ENCODE assay signal across 23 mouse cellular contexts in genomic region chr13:74102108-74102830, GRCm38 (mm10). TPM values are rescaled to one million over a fixed set of nuclear protein-coding genes. Genes with fewer than 3 reads are reported as not detected.
A peak's percentile ranks its signal among the peaks of the same experiment; 100 is the strongest.
DNase-seq lines count a peak whose midpoint lies in the region; ATAC-seq lines count a peak whose summit lies in the region.
"Had no signal": no experiment of that assay in that cellular context is flagged by ENCODE, and none has a peak within 500 bp of the region (broad histone marks: within the 10 kb centered on the region; RNA-seq: fewer than 3 reads in every experiment).

No protein-coding gene starts in this region.

- no peaks in the 10 kb centered on the region for H3K27me3 ChIP-seq in intestine, embryonic 14.5 days (replicated peaks; ENCODE audit: control insufficient read depth, insufficient read depth, low read length)
- no peaks in the 10 kb centered on the region for H3K27me3 ChIP-seq in intestine, embryonic 15.5 days (replicated peaks)
- H3K27me3 ChIP-seq in stomach, embryonic 16.5 days (ENCODE audit: control insufficient read depth, insufficient read depth, low read length) = no peaks in the 10 kb centered on the region
- H3K27me3 ChIP-seq: embryonic facial prominence, embryonic 12.5 days; embryonic facial prominence, embryonic 15.5 days had no signal

- no peaks in the 10 kb centered on the region for H3K9me3 ChIP-seq in intestine, embryonic 14.5 days (ENCODE audit: control insufficient read depth, low read length)
- no peaks in the 10 kb centered on the region for H3K9me3 ChIP-seq in intestine, embryonic 15.5 days
- H3K9me3 ChIP-seq in stomach, embryonic 16.5 days (replicated peaks; ENCODE audit: control insufficient read depth, low read length) = no peaks in the 10 kb centered on the region
- H3K9me3 ChIP-seq: embryonic facial prominence, embryonic 12.5 days; embryonic facial prominence, embryonic 15.5 days had no signal

- WGBS in intestine, embryonic 14.5 days = 78% methylated on average over 8 of the region's 8 CpGs
- 54% methylated on average over 8 of the region's 8 CpGs for WGBS in intestine, embryonic 15.5 days
- WGBS in large intestine, adult 2 months = 29% methylated on average over 8 of the region's 8 CpGs
- 83% methylated on average over 8 of the region's 8 CpGs for WGBS in stomach, embryonic 16.5 days

- H3K36me3 ChIP-seq in intestine, embryonic 14.5 days (ENCODE audit: control insufficient read depth, insufficient read depth, low read length) = no peaks in the 10 kb centered on the region
- H3K36me3 ChIP-seq in intestine, embryonic 15.5 days = no peaks in the 10 kb centered on the region
- no peaks in the 10 kb centered on the region for H3K36me3 ChIP-seq in stomach, embryonic 16.5 days (ENCODE audit: control insufficient read depth, insufficient read depth, low read length)
- H3K36me3 ChIP-seq: embryonic facial prominence, embryonic 12.5 days; embryonic facial prominence, embryonic 15.5 days had no signal

- no peak overlapping the region for H3K4me3 ChIP-seq in intestine, embryonic 14.5 days (ENCODE audit: low read depth, low read length)
- no peak overlapping the region for H3K4me3 ChIP-seq in intestine, embryonic 15.5 days (replicated peaks)
- H3K4me3 ChIP-seq in stomach, embryonic 16.5 days (replicated peaks; ENCODE audit: low read length) = no peak overlapping the region
- H3K4me3 ChIP-seq: embryonic facial prominence, embryonic 12.5 days; embryonic facial prominence, embryonic 15.5 days; gastrocnemius, adult 2 months; heart, adult 2 months had no signal

- no peaks in the 10 kb centered on the region for H3K4me1 ChIP-seq in intestine, embryonic 14.5 days (replicated peaks; ENCODE audit: control insufficient read depth, insufficient read depth, low read length)
- no peaks in the 10 kb centered on the region; the same call in 1 of the 2 replicates for H3K4me1 ChIP-seq in intestine, embryonic 15.5 days (replicated peaks)
- no peaks in the 10 kb centered on the region for H3K4me1 ChIP-seq in stomach, embryonic 16.5 days (ENCODE audit: control insufficient read depth, insufficient read depth, low read length)
- H3K4me1 ChIP-seq: embryonic facial prominence, embryonic 12.5 days; embryonic facial prominence, embryonic 15.5 days had no signal

- H3K4me2 ChIP-seq in intestine, embryonic 14.5 days (ENCODE audit: low read length) = no peak overlapping the region
- no peak overlapping the region for H3K4me2 ChIP-seq in intestine, embryonic 15.5 days (replicated peaks)
- no peak overlapping the region for H3K4me2 ChIP-seq in stomach, embryonic 16.5 days (ENCODE audit: low read depth, low read length)
- H3K4me2 ChIP-seq: embryonic facial prominence, embryonic 12.5 days; embryonic facial prominence, embryonic 15.5 days; heart, embryonic 11.5 days; hindbrain, embryonic 14.5 days had no signal

- ATAC-seq in intestine, embryonic 14.5 days (replicated peaks; ENCODE audit: low FRiP score, low TSS enrichment, low read depth) = peak; percentile 64
- ATAC-seq in intestine, embryonic 15.5 days = peak; percentile 87
- ATAC-seq in stomach, embryonic 16.5 days (ENCODE audit: insufficient read depth, low FRiP score) = peak; percentile 68; the same call in 1 of the 2 replicates
- ATAC-seq: CD4-positive, CD25-positive, alpha-beta regulatory T cell, adult 4 months; forebrain, embryonic 14.5 days; forebrain, postnatal 0 days; hindbrain, postnatal 0 days had no signal

- DNase-seq in intestine, embryonic 14.5 days (ENCODE audit: low spot score) = peak; percentile 59
- peak; percentile 84 for DNase-seq in large intestine, adult 2 months (ENCODE audit: low read depth, low spot score)
- no peak for DNase-seq in kidney, adult 18-20 months
- DNase-seq in left cerebral cortex, adult 9 months (ENCODE audit: low spot score in 2 of 2) = no peak
- DNase-seq in spleen, postnatal 14 days (ENCODE audit: low spot score in 2 of 2) = no peak
- DNase-seq: adrenal gland, adult 2 months; adrenal gland, postnatal 14 days; forebrain, postnatal 0 days; gastrocnemius, adult 2 months; gastrocnemius, postnatal 25 days; heart, postnatal 36 days had no signal

- H3K9ac ChIP-seq in intestine, embryonic 14.5 days (ENCODE audit: low read length) = no peak overlapping the region
- H3K9ac ChIP-seq in intestine, embryonic 15.5 days = no peak overlapping the region
- H3K9ac ChIP-seq in stomach, embryonic 16.5 days (ENCODE audit: low read length) = no peak overlapping the region
- H3K9ac ChIP-seq: embryonic facial prominence, embryonic 12.5 days; embryonic facial prominence, embryonic 15.5 days; forebrain, postnatal 0 days; hindbrain, embryonic 14.5 days had no signal

- H3K27ac ChIP-seq in intestine, embryonic 14.5 days (ENCODE audit: low read depth) = no peak overlapping the region
- H3K27ac ChIP-seq in intestine, embryonic 15.5 days = peak overlapping the region; percentile 76
- no peak overlapping the region for H3K27ac ChIP-seq in stomach, embryonic 16.5 days (ENCODE audit: low read length)
- H3K27ac ChIP-seq: embryonic facial prominence, embryonic 12.5 days; embryonic facial prominence, embryonic 15.5 days; gastrocnemius, adult 2 months; heart, adult 2 months; hindbrain, embryonic 14.5 days; hindbrain, postnatal 0 days had no signal

RNA-seq across cellular contexts. Expression of gene Slc9a3, which starts 19.0 kb away (rescaled TPM):
- 0.11 and 0.47 TPM in 2 replicates for polyA plus RNA-seq in intestine, embryonic 14.5 days (2014; fragmentation: Nextera tagmentation; extraction: Ambion mirVana)
- 5.0 and 6.2 TPM in 2 replicates for polyA plus RNA-seq in intestine, embryonic 15.5 days (2015; fragmentation: Nextera tagmentation; extraction: Ambion mirVana)
- 17.0 and 89.2 TPM in 2 replicates for polyA plus RNA-seq in large intestine, adult 2 months (2012; rRNA removed)
- polyA plus RNA-seq in stomach, embryonic 16.5 days (2015; fragmentation: Nextera tagmentation; extraction: Ambion mirVana) = 0.90 TPM in 2 replicates
- polyA plus RNA-seq: CD4-positive, CD25-positive, alpha-beta regulatory T cell, adult 4 months; embryonic facial prominence, embryonic 12.5 days; forebrain, embryonic 11.5 days; forebrain, embryonic 14.5 days; heart, embryonic 11.5 days; hindbrain, embryonic 11.5 days had no signal

RNA-seq across cellular contexts. Expression of gene Cep72, which starts 40.2 kb away (rescaled TPM):
- 16.7 and 17.8 TPM in 2 replicates for polyA plus RNA-seq in intestine, embryonic 14.5 days (2014; fragmentation: Nextera tagmentation; extraction: Ambion mirVana)
- 14.1 and 15.2 TPM in 2 replicates for polyA plus RNA-seq in intestine, embryonic 15.5 days (2015; fragmentation: Nextera tagmentation; extraction: Ambion mirVana)
- 2.8 and 2.9 TPM in 2 replicates for polyA plus RNA-seq in large intestine, adult 2 months (2012; rRNA removed)
- 11.6 and 13.1 TPM in 2 replicates for polyA plus RNA-seq in stomach, embryonic 16.5 days (2015; fragmentation: Nextera tagmentation; extraction: Ambion mirVana)

Comparison
In these comparisons a context has a peak if more than half of its experiments do, and no peak if none do; other contexts are left out.
1. DNase-seq: peak in intestine, embryonic 14.5 days (single experiment) and large intestine, adult 2 months (single experiment); none in kidney, adult 18-20 months (single experiment), left cerebral cortex, adult 9 months (0 of 2) and spleen, postnatal 14 days (0 of 2).
2. Peak in every context shown above with its lines, with median percentiles within 50 percentile points of each other: ATAC-seq.